Mouse (Mus musculus) CD8-positive naive resting alpha-beta T cell, adult 2 months (primary cell): ENCODE results near the gene Dnajc13.

Source experiments
- DNase-seq, 2 experiments: peaks; one replicate each; pipeline ENCODE4 v3.0.0; 2022; ENCODE audit warnings: low read depth in 2 of 2, low spot score in 2 of 2

Dnajc13 gene

GRCm38 (mm10) chr9:104187028-104187427 is 75.7 kb downstream of the Dnajc13 start:
- DNase-seq: no peak

DNA sequence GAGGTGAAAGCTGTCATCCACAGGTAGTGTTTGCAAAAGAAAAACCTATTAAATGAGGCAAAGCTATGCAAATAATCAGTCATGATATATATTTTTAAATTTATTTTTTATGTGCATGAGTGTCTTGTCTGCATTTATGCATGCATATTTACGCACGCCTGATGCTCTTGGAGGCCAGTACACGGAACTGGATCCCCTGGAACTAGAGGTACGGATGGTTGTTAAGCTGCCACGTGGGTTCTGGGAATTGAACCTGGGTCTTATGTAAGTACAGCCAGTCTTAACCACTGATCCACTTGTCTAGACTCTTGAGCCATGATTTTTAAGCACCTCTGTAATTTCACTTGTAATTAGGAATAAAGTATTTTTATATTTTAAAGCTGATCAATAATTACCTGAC is 79.5 kb downstream of the Dnajc13 start:
- DNase-seq: no peak

DNA sequence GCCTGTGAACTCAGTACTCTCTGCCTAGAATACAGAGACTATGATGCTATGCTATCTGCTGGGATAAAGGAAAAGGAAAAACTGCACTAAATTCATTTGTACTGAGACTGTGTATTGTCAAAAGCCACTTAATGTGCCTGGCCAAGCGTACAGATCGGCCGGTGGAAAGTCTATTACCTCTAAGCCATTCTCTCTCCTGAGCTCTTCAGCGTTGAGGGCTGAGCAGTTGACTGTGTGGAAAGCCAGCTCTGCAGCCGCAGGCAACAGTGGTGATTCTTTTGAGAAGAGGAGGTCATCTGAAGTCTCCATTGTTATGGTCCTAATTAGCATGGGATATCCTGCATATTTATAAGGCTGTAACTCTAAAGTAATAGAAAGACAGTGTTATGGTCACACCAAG is 80.4 kb downstream of the Dnajc13 start:
- no peak for DNase-seq

DNA sequence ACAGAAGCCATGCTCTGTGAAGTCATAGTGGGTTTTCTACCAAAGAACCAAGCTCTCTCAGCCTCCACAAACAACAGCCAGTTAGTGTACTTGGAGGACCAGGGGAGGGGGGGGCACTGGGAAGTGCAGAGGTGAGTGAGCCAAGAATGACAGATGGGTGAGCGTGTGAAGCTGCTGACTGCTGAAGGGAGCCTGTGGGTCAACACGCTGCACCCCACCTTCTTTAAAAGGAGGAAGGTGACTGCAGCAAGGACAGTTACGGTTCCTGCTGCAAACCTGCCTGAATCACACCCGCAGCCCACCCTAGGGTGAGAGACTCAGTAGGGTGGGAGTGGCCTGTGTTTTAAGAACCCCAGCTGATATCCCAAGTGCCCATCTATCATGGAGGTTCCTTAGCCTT is 81.1 kb downstream of the Dnajc13 start:
- no peak for DNase-seq

GRCm38 (mm10) chr9:104180046-104180445 is 82.7 kb downstream of the Dnajc13 start:
- DNase-seq: no peak

- DNase-seq: no peak
Observed at GRCm38 (mm10) chr9:104172342-104172741, 90.4 kb downstream of the Dnajc13 start.

GRCm38 (mm10) chr9:104171651-104172050 is 91.1 kb downstream of the Dnajc13 start:
- no peak for DNase-seq

GRCm38 (mm10) chr9:104169986-104170385 is 92.7 kb downstream of the Dnajc13 start:
- no peak for DNase-seq

DNA sequence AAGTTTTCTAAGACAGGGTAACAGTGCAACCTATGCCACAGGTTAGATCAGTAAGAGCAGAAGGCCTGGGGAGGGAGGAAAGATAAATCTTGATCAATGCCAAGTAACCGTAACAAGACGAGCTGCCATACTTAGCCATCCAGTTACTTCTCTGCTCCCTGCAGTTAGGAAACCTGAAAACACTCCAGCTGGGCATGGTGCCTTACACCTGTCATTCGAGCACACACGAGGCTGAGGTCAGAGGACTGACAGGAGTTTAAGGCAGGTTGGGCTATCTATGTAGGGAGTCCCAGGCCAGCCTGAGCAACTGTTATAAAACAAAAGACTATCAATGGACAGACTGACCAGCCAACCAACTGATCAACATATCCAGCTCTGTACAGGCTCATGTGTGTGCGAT is 96.8 kb downstream of the Dnajc13 start:
- no peak for DNase-seq

DNA sequence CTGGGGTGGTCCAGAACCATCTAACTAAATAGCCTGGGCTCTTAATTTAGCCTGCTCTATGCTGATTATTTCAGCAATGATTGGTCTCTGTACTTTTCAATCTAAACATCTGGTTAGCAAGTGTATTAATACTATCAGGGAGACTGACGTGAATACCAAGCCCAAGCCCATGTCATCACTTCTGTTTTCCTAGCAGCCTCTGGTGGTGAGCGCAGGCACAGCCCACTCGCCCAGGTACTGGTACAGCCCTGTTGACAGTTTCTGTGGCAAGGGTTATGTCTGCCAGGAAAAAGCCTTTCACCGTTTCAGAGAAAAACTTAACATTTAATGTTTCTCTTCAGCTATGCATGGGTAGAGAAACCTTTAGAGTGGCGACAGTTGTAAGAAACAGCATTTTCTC is 98.5 kb downstream of the Dnajc13 start:
- DNase-seq: no peak

DNA sequence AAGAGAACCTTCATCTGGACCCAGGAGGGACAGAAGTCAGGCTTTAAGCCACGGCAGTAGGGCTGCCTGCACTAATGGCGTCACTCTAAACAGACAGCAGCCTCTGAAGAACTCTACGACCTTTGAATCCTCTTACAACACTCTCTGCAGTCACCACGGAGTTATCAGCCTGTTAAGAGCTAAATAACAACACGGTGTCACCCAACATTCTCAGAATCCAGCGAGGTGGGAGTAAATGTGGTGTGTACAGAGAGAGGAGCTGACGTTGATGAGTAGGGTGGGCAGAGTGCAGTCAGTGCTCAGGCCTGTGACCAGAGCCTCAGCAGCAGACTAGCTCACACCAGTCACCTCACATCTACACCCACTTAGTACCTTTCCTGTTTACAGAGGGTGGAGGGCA is 101.6 kb downstream of the Dnajc13 start:
- DNase-seq: no peak

DNA sequence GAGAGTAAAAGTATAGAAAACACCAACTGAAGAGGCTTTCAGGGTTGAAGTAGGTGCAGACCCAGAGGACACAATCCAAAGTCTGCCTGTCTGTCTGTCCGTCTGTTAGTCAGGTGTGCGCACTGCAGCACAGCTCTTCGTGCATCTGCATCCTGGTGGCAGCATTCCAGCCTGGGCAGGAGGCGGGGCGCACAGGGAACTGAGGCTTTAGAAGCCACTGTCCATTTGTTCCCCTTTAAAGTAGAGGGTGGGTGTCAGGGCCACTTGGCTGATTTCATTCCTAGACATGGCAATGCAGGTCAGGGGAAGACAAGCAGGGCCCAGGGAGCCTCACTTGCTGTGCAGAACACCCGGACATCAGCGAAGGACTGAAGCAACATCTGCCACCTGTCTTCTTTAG is 105.4 kb downstream of the Dnajc13 start:
- no peak for DNase-seq

GRCm38 (mm10) chr9:104156506-104156905 is 106.2 kb downstream of the Dnajc13 start:
- no peak for DNase-seq

- no peak for DNase-seq
Observed at GRCm38 (mm10) chr9:104155100-104155715, 107.5 kb downstream of the Dnajc13 start.

GRCm38 (mm10) chr9:104152121-104152520 is 110.6 kb downstream of the Dnajc13 start:
- no peak for DNase-seq

DNA sequence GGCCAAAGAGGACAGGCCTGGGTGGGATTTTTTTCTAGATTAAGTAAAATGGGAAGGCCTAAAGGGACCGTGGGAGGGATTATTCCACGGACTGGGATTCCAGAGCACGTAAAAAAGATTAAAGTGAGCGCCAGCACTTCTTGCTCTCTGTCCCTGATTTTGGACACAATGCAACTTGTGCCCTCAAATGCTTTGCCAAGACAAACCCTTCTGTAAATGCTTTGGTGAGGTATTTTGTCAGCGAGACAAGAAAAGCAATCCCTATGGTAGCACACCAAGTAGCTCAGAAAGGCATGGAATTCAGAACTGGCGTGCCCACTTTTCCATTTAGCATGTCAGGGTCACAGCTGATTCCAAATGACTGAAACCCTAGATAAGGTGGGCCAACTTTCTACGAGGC is 113.8 kb downstream of the Dnajc13 start:
- DNase-seq: no peak

DNA sequence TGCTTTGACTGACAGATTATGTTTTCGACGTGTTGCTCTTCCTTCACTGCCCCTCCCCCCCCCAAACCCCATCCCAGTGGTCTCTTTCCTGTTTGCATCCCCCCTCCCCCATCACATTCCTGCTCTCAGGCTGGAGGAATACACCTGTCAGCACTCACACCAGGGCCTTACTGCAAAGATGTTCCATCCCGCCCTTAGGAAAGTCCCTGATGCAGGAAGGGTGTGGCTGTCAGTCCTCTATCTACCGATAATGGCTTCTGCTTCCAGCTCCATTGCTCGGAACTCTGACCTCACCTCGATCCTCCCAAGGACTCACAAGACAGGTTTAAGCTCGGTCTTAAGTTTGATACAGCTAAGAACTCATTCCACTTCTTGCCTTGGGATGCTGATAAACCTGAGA is 116.0 kb downstream of the Dnajc13 start:
- DNase-seq: no peak

GRCm38 (mm10) chr9:104144314-104144996 is 118.3 kb downstream of the Dnajc13 start:
- DNase-seq: no peak

GRCm38 (mm10) chr9:104142805-104143204 is 119.9 kb downstream of the Dnajc13 start:
- DNase-seq: no peak

DNA sequence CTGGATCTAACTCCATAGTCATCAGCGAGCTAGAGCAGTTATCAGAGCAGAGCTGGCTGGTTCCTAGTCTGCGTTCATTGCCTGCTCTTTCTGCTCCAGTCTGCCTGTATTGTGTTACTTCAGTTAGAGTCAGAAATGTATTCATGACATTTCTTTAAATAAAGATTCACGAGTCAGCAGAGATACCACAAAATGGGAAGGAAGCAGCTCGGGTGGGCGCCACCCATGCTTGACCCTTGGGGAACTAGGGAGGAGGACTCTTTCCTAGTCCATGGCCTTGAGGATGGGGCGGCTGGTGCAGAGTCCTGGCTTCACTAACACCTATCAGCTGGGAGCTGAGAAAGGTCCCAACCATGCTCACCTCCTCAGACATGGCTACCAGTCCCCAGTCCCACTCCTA is 122.4 kb downstream of the Dnajc13 start:
- DNase-seq: no peak

DNA sequence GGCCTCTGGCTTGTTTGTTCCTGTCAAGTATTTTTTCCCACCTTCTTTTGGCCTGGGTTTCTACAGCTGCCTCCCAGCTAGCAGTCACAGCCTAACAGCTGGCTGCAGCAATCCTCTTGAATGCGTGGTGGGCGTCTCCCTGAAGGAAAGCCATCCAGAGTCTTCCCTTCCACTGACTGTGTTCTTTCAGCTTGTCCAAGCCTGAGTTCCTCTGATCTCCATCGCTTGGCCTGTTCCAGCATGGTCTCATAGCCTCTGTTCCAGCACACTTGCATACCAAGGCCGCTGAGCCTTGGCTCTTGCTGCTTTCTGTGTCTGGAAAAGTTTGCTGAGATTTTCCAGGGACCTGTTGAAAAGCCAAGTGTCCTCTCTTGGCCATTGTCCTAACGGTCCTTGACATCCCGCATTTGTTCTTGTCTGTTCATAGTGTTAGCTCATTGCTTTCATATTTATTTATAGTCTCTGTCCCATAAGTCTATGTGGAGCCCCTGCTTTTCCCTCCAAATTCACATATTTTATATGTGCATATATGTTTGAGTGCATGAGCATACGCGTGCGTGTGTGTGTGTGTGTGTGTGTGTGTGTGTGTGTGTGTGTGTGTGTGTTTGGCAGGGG is 132.5 kb downstream of the Dnajc13 start:
- no peak for DNase-seq

GRCm38 (mm10) chr9:104128110-104128509 is 134.6 kb downstream of the Dnajc13 start:
- no peak for DNase-seq

GRCm38 (mm10) chr9:104126833-104127232 is 135.9 kb downstream of the Dnajc13 start, which contains the start of gene Ackr4:
Ackr4 (minus strand) TSS chr9:104126933.
- DNase-seq: no peak
